Mouse (Mus musculus) liver, embryonic 14.5 days (tissue): ENCODE data around the gene Ttpal. TPM values are rescaled to one million over a fixed set of nuclear protein-coding genes. Genes with fewer than 3 reads are reported as not detected.
A peak's percentile ranks its signal among the peaks of the same experiment; 100 is the strongest.

Experiments
- ATAC-seq: fragments of 200-750 bp; cut with Nextera tagmentation; 2 replicates; pipeline ENCODE4 v1.8.0; 2017; ENCODE audit warnings: moderate number of reproducible peaks, mild to moderate bottlenecking, moderate library complexity; ENCODE audit not compliant: insufficient read depth
- DNase-seq, 3 experiments: peaks; one replicate each; pipeline ENCODE4 v3.0.0-alpha.2; 2012 to 2013; ENCODE audit warnings: low read depth in 3 of 3, low spot score in 3 of 3
- H3K27ac ChIP-seq: fragments of 300-500 bp; sonication (generic); 2 replicates; pipeline ENCODE4 v1.5.1; 2014; ENCODE audit warnings: moderate library complexity, mild to moderate bottlenecking, control low read depth, inconsistent platforms
- H3K27me3 ChIP-seq: fragments of 300-500 bp; sonication (generic); 2 replicates; pipeline ENCODE4 v1.6.1; 2014; ENCODE audit warnings: mild to moderate bottlenecking, low read length, moderate library complexity; ENCODE audit not compliant: control insufficient read depth, insufficient read depth
- H3K36me3 ChIP-seq: fragments of 300-500 bp; sonication (generic); replicated peaks from 2 replicates; pipeline ENCODE4 v1.6.1; 2014; ENCODE audit warnings: low read depth; ENCODE audit not compliant: control insufficient read depth, insufficient read depth
- H3K4me1 ChIP-seq, 2 experiments: fragments of 200-500 bp in 1 of 2; fragments of 300-500 bp in 1 of 2; sonication (generic) in 1 of 2; replicated peaks; 2 replicates each; pipeline ENCODE4 v1.6.1; 2012 to 2014; ENCODE audit warnings: antibody characterized with exemption in 1 of 2, inconsistent platforms in 1 of 2, low read length in 1 of 2; ENCODE audit not compliant: control insufficient read depth in 2 of 2, insufficient read depth in 2 of 2
- H3K4me2 ChIP-seq: fragments of 300-500 bp; sonication (generic); 2 replicates; pipeline ENCODE4 v1.6.1; 2014; ENCODE audit warnings: low read depth, mild to moderate bottlenecking, control low read depth, moderate library complexity
- H3K4me3 ChIP-seq, 2 experiments: fragments of 200-500 bp in 1 of 2; fragments of 300-500 bp in 1 of 2; sonication (generic) in 1 of 2; 2 replicates each; pipeline ENCODE4 v1.5.1; 2012 to 2014; ENCODE audit warnings: low read depth in 2 of 2, low read length in 2 of 2, mild to moderate bottlenecking in 2 of 2, control low read depth in 1 of 2, inconsistent platforms in 1 of 2, moderate library complexity in 1 of 2; ENCODE audit not compliant: insufficient read depth in 1 of 2
- H3K9ac ChIP-seq: fragments of 300-500 bp; sonication (generic); replicated peaks from 2 replicates; pipeline ENCODE4 v1.6.1; 2014; ENCODE audit warnings: mild to moderate bottlenecking, control low read depth, moderate library complexity
- H3K9me3 ChIP-seq: fragments of 300-500 bp; sonication (generic); 2 replicates; pipeline ENCODE4 v1.6.1; 2016; ENCODE audit warnings: low read length, mixed read lengths; ENCODE audit not compliant: control insufficient read depth
- CTCF ChIP-seq: IDR thresholded peaks from 2 replicates; pipeline ENCODE4 v1.5.1; 2016; ENCODE audit warnings: antibody characterized with exemption, low read depth, control low read depth
- EP300 ChIP-seq: IDR thresholded peaks from 2 replicates; pipeline ENCODE4 v1.6.1; 2016; ENCODE audit warnings: antibody characterized with exemption, low read depth
- WGBS: fragments of 180-500 bp; shearing (Covaris S2); extraction: QIAGEN DNeasy Blood & Tissue Kit; methylation state at CpG from one replicate; pipeline ENCODE4 v1.1.7; 2014; ENCODE audit not compliant: insufficient replicate concordance; 5-methylcytosine and 5-hydroxymethylcytosine counted together
- polyA plus RNA-seq, 2 experiments: library from polyadenylated mRNA; depleted of rRNA in 1 of 2; stranded (reverse) in 1 of 2; unstranded in 1 of 2; fragments of >200 nt; fragmentation: Nextera tagmentation in 1 of 2; extraction: Ambion mirVana in 1 of 2; gene quantifications; 2 replicates each; pipeline versions ENCODE4 v1.2.1 to v1.2.3; 2012 to 2014

The Ttpal gene
- polyA plus RNA-seq, 2 experiments: 5.3 to 10.0 TPM

GRCm38 (mm10) chr2:163657975-163658886, 56.1 kb downstream of the Ttpal start, which contains the start of gene Pkig:
Gene Pkig (plus strand): TSS chr2:163658386.
- Histone ChIP-seq H3K27me3 (no peaks in the 10 kb centered on the region), H3K4me3 (peak within 1 kb of the TSS; percentile 90 to 96), H3K36me3 (no peaks in the 10 kb centered on the region), H3K27ac (peak within 1 kb of the TSS; percentile 65), H3K9ac (peak within 1 kb of the TSS; percentile 93), H3K4me2 (peak within 1 kb of the TSS; percentile 93), H3K9me3 (no peaks in the 10 kb centered on the region), H3K4me1 (peaks cover 19 to 32% of the 10 kb centered on the region in 2 experiments)
- WGBS: under 1% methylated on average over 71 of the region's 71 CpGs
- DNase-seq (peak; percentile 70 to 75 (median 70)), ATAC-seq (peak; percentile 89)
- TF ChIP-seq CTCF (peak; percentile 13; the same call in 1 of the 2 replicates), EP300 (no peak)

GRCm38 (mm10) chr2:163658941-163659340, 56.8 kb downstream of the Ttpal start:
- Histone ChIP-seq H3K9me3 (no peaks in the 10 kb centered on the region), H3K9ac (peak overlapping the region; percentile 93), H3K27me3 (no peaks in the 10 kb centered on the region), H3K4me3 (peak overlapping the region; percentile 90 to 96), H3K27ac (peak overlapping the region; percentile 65), H3K36me3 (no peaks in the 10 kb centered on the region), H3K4me2 (peak overlapping the region; percentile 93), H3K4me1 (peaks cover 19 to 33% of the 10 kb centered on the region in 2 experiments)
- ATAC-seq: peak; percentile 16; the same call in 1 of the 2 replicates
- WGBS: 3% methylated on average over 8 of the region's 8 CpGs
- TF ChIP-seq EP300: no peak
- no peak for TF ChIP-seq CTCF
- no peak for DNase-seq

- Histone ChIP-seq H3K4me1 (peaks cover 19 to 35% of the 10 kb centered on the region in 2 experiments), H3K27me3 (no peaks in the 10 kb centered on the region), H3K9me3 (no peaks in the 10 kb centered on the region), H3K4me2 (peak overlapping the region; percentile 93), H3K27ac (peak overlapping the region; percentile 65), H3K36me3 (peaks cover 4% of the 10 kb centered on the region; the same call in 1 of the 2 replicates), H3K9ac (peak overlapping the region; percentile 93), H3K4me3 (peak overlapping the region; percentile 90 to 96)
- DNase-seq: no peak
- no peak for ATAC-seq
- 70% methylated on average over 12 of the region's 12 CpGs for WGBS
- TF ChIP-seq EP300 (no peak), CTCF (no peak)
These were observed 57.3 kb downstream of the Ttpal start for GRCm38 (mm10) chr2:163659431-163659830.

- H3K9ac ChIP-seq: peak overlapping the region; percentile 43; the same call in 1 of the 2 replicates
These were observed 58.1 kb downstream of the Ttpal start for GRCm38 (mm10) chr2:163660103-163660701.

More at GRCm38 (mm10) chr2:163660103-163660701, 58.1 kb downstream of the Ttpal start:
- Histone ChIP-seq H3K36me3 (peaks cover 6% of the 10 kb centered on the region; the same call in 1 of the 2 replicates), H3K9me3 (no peaks in the 10 kb centered on the region), H3K4me3 (0 out of 4 replicates have a peak overlapping the region, but pooled peaks have one; percentile 4 to 6), H3K4me1 (peaks cover 19 to 35% of the 10 kb centered on the region in 2 experiments), H3K27me3 (no peaks in the 10 kb centered on the region), H3K27ac (no peak overlapping the region), H3K4me2 (peak overlapping the region; percentile 93)
- WGBS: 39% methylated on average over 5 of the region's 5 CpGs
- ATAC-seq (no peak), DNase-seq (no peak)
- TF ChIP-seq EP300 (no peak), CTCF (no peak)
